Mouse (Mus musculus) forebrain, embryonic 11.5 days (tissue): ENCODE measurements at regions not wholly inside any gene's neighbourhood (a gene's known extent, or its start where the extent isn't known, plus 50 kb on each side); places are given as distances from the start of the nearest gene placed in this dataset.

Experiments
- ATAC-seq: fragments of 200-750 bp; cut with Nextera tagmentation; replicated peaks from 2 replicates; pipeline ENCODE4 v1.8.0; 2017; ENCODE audit warnings: moderate TSS enrichment; ENCODE audit not compliant: low FRiP score
- DNase-seq: peaks from one replicate; pipeline ENCODE4 v3.0.0-alpha.2; 2017; ENCODE audit warnings: low spot score
- H3K27ac ChIP-seq: fragments of 300-500 bp; sonication (generic); 2 replicates; pipeline ENCODE4 v1.5.1; 2014; ENCODE audit warnings: low read depth, low read length
- H3K27me3 ChIP-seq: fragments of 300-500 bp; sonication (generic); 2 replicates; pipeline ENCODE4 v1.6.1; 2014; ENCODE audit warnings: mild to moderate bottlenecking, low read length, mixed read lengths; ENCODE audit not compliant: control insufficient read depth, insufficient read depth
- H3K36me3 ChIP-seq: fragments of 300-500 bp; sonication (generic); 2 replicates; pipeline ENCODE4 v1.6.1; 2014; ENCODE audit warnings: mild to moderate bottlenecking, low read length, moderate library complexity, mixed read lengths; ENCODE audit not compliant: control insufficient read depth, insufficient read depth
- H3K4me1 ChIP-seq: fragments of 300-500 bp; sonication (generic); replicated peaks from 2 replicates; pipeline ENCODE4 v1.6.1; 2014; ENCODE audit warnings: low read length, mixed read lengths; ENCODE audit not compliant: control insufficient read depth, insufficient read depth
- H3K4me2 ChIP-seq: fragments of 300-500 bp; sonication (generic); 2 replicates; pipeline ENCODE4 v1.6.1; 2014; ENCODE audit warnings: low read depth, mild to moderate bottlenecking, low read length, moderate library complexity, mixed read lengths; ENCODE audit not compliant: severe bottlenecking
- H3K4me3 ChIP-seq: fragments of 300-500 bp; sonication (generic); 2 replicates; pipeline ENCODE4 v1.5.1; 2014; ENCODE audit warnings: low read depth, low read length
- H3K9ac ChIP-seq: fragments of 300-500 bp; sonication (generic); 2 replicates; pipeline ENCODE4 v1.6.1; 2014; ENCODE audit warnings: low read length
- H3K9me3 ChIP-seq: fragments of 300-500 bp; sonication (generic); 2 replicates; pipeline ENCODE4 v1.6.1; 2016; ENCODE audit warnings: low read length, mixed read lengths; ENCODE audit not compliant: control insufficient read depth
- WGBS: fragments of 180-500 bp; shearing (Covaris S2); extraction: QIAGEN DNeasy Blood & Tissue Kit; methylation state at CpG from one replicate; pipeline ENCODE4 v1.1.7; 2014; 5-methylcytosine and 5-hydroxymethylcytosine counted together

DNA sequence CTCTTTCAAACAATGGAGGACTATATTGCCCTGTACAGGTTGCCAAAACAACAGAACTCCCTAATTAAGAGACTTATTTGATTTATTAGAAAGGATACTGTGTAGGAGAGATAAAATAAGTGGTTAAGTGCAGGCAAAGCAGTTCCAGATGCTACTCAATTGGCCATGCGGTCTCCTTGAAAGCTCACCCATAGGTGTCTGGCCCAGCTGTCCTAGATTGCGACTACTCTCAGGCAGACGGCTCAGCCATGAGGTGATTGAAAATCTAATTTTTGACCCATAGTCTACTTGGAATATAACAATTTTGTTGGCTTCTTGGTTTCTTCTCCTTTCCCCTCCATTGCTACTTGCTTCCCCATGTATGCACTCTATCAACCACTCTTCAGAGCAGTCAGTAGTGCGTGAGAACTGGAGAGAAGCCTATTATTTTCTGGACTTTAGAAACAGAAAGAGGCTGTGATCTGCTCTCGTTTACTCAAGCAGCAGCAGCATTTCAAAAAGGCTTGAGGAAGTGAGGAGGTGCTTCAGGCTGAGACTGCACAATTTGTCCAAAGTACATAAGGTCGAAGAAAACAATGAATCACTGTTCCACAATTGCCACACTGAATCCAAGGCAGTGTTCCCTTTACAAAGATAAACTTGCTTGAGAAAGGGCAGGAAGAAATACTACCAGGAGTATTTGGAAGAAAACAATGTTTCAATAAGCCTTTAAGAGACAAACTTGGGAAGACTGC, 339.4 kb downstream of the Epha7 start:
- H3K4me3 ChIP-seq, result no peak overlapping the region
- H3K4me2 ChIP-seq, result no peak overlapping the region
- no peaks in the 10 kb centered on the region for H3K4me1 ChIP-seq
- H3K36me3 ChIP-seq, result no peaks in the 10 kb centered on the region
- H3K27me3 ChIP-seq, result no peaks in the 10 kb centered on the region
- ATAC-seq (0 out of 2 replicates have a peak, but pooled peaks have one; percentile 42), DNase-seq (no peak)
- no peaks in the 10 kb centered on the region for H3K9me3 ChIP-seq
- H3K9ac ChIP-seq, result no peak overlapping the region
- no peak overlapping the region for H3K27ac ChIP-seq
- WGBS, result 57% methylated on average over 6 of the region's 6 CpGs

DNA sequence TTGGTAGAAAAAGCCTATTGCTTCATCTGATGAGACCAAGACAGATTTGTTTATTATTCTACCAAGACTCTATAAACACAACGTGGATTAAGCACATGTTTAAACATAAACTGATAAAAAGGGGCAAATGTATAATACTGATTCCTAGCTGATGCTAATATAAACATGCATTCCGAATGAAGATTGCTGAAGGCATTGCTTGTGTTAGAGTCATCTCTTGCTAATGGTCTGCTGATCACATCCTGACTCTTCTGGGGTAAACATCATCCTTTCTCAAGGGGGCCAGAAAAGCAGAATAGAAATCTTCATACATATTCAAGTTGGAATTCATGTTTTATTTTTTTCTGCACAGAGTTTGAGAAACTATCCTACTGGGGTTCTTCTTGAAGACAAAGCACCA, 369.6 kb downstream of the Epha7 start:
- Histone ChIP-seq H3K4me3 (no peak overlapping the region), H3K4me2 (no peak overlapping the region), H3K9ac (no peak overlapping the region), H3K27me3 (no peaks in the 10 kb centered on the region), H3K27ac (no peak overlapping the region), H3K9me3 (no peaks in the 10 kb centered on the region), H3K4me1 (no peaks in the 10 kb centered on the region), H3K36me3 (no peaks in the 10 kb centered on the region)
- 71% methylated on average over 2 of the region's 2 CpGs for WGBS
- ATAC-seq (no peak), DNase-seq (no peak)

DNA sequence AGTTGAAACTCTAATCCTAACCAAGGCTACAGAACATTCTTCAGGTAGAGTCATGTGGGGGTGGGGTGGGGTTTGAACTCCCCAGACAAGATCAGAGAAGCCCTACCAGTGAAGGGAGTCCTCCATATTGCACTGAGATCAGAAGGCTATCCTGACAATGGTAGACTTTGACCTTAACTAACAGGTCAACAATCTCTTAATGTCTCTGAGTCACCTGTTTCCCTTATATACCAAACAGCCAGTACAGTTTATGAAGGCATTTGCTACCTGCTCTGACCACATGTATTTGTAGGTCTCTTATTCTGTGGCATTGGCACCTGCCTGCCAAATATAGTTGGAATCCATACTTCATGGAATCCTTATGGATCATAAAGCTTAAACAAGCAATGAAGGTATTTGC, 370.5 kb downstream of the Epha7 start:
- DNase-seq (no peak), ATAC-seq (no peak)
- H3K9me3 ChIP-seq, result no peaks in the 10 kb centered on the region
- H3K4me2 ChIP-seq, result no peak overlapping the region
- no peak overlapping the region for H3K27ac ChIP-seq
- H3K9ac ChIP-seq, result no peak overlapping the region
- no peaks in the 10 kb centered on the region for H3K4me1 ChIP-seq
- H3K4me3 ChIP-seq, result no peak overlapping the region
- H3K27me3 ChIP-seq, result no peaks in the 10 kb centered on the region
- H3K36me3 ChIP-seq, result no peaks in the 10 kb centered on the region

DNA sequence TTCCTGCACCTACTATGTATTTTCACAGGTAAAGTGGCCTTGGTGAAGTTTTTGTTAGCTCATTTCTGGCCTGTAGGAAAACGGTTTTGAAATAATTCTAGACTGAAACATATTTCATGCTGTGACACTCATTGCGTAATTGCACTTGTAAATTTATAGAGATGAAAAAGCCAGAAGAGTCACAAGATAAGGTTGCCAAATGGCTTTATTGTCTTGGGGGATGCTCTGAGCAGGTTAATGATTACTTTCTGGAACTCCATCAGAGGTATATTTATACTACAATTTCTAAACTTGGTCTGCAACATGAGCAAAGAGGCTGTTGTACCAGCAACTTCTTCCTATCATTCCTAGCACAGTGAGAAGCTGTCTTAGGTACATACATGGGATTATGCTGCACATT, 370.9 kb downstream of the Epha7 start:
- DNase-seq, result no peak
- no peaks in the 10 kb centered on the region for H3K9me3 ChIP-seq
- H3K4me3 ChIP-seq, result no peak overlapping the region
- no peak for ATAC-seq
- no peaks in the 10 kb centered on the region for H3K27me3 ChIP-seq
- no peaks in the 10 kb centered on the region for H3K36me3 ChIP-seq
- no peaks in the 10 kb centered on the region for H3K4me1 ChIP-seq
- WGBS, result 92% methylated on average over 2 of the region's 2 CpGs
- H3K4me2 ChIP-seq, result no peak overlapping the region
- H3K9ac ChIP-seq, result no peak overlapping the region
- H3K27ac ChIP-seq, result no peak overlapping the region

DNA sequence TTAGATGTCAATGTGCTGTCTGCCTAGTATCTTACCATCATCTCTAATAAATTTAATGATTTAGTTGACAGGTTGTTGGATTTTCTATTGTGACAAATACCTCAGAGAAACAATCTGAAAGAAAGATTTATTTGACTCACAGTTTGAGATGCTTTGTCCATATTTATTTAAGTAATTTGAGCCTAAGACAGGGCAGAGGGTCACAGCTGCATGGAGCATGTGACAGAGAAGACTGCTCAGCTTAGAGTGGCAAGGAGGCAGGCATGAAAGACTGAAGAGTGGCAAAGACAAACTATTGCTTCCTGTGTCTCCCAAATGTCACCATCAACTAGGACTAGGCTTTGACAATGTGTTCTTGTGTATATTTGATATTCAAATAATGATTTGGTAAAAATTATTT, 388.0 kb downstream of the Epha7 start:
- no peaks in the 10 kb centered on the region for H3K4me1 ChIP-seq
- H3K36me3 ChIP-seq, result no peaks in the 10 kb centered on the region
- H3K27ac ChIP-seq, result no peak overlapping the region
- no peak overlapping the region for H3K4me2 ChIP-seq
- no peak for DNase-seq
- no peak overlapping the region for H3K4me3 ChIP-seq
- no peaks in the 10 kb centered on the region for H3K27me3 ChIP-seq
- H3K9ac ChIP-seq, result no peak overlapping the region
- no peak for ATAC-seq
- H3K9me3 ChIP-seq, result no peaks in the 10 kb centered on the region
